Mouse (Mus musculus): ENCODE measurements around the gene C530008M17Rik.

GRCm38 (mm10) chr5:76828527-76829240 is 172.4 kb downstream of the C530008M17Rik start:
- TF ChIP-seq POLR2A (IDR thresholded peaks at IDR 0.05; ENCODE audit: extremely low read depth, insufficient read depth, low read length) (no peak), CTCF (IDR thresholded peaks at IDR 0.05; ENCODE audit: extremely low read depth, insufficient read depth, low read length) (no peak)

All from cortical plate, adult 2 months (tissue).